Mouse (Mus musculus): ENCODE results near the gene Slc6a20b. TPM values are rescaled to one million over a fixed set of nuclear protein-coding genes. Genes with fewer than 3 reads are reported as not detected.

Gene Slc6a20b
- polyA plus RNA-seq (2012; rRNA removed), result 0.19 and 0.33 TPM in 2 replicates

GRCm38 (mm10) chr9:123632281-123632680 lies at the start of gene Slc6a20b:
TSS of gene Slc6a20b (minus strand) at chr9:123632565.
- no peak for DNase-seq (ENCODE audit: low read depth)
- no peak for TF ChIP-seq CTCF (IDR thresholded peaks at IDR 0.05; ENCODE audit: borderline replicate concordance, extremely low read depth, insufficient read depth, insufficient read length)
- TF ChIP-seq POLR2A (IDR thresholded peaks at IDR 0.05; ENCODE audit: borderline replicate concordance, extremely low read depth, insufficient read depth, insufficient read length, poor library complexity, severe bottlenecking), result no peak

GRCm38 (mm10) chr9:123679198-123679597 lies 46.8 kb upstream of the Slc6a20b start:
- no peak for DNase-seq (ENCODE audit: low read depth)

GRCm38 (mm10) chr9:123678327-123679105 lies 46.2 kb upstream of the Slc6a20b start, which contains the start of the genes Ccr9 and Slc6a20a:
TSS of gene Ccr9 (plus strand) at chr9:123678439.
TSS of gene Slc6a20a (minus strand) at chr9:123678885.
- peak; percentile 29 for DNase-seq (ENCODE audit: low read depth)
- TF ChIP-seq CTCF (IDR thresholded peaks at IDR 0.05; ENCODE audit: borderline replicate concordance, extremely low read depth, insufficient read depth, insufficient read length), result no peak
- no peak for TF ChIP-seq POLR2A (IDR thresholded peaks at IDR 0.05; ENCODE audit: borderline replicate concordance, extremely low read depth, insufficient read depth, insufficient read length, poor library complexity, severe bottlenecking)

More at GRCm38 (mm10) chr9:123679198-123679597, 46.8 kb upstream of the Slc6a20b start:
- no peak for TF ChIP-seq POLR2A (IDR thresholded peaks at IDR 0.05; ENCODE audit: borderline replicate concordance, extremely low read depth, insufficient read depth, insufficient read length, poor library complexity, severe bottlenecking)
- no peak for TF ChIP-seq CTCF (IDR thresholded peaks at IDR 0.05; ENCODE audit: borderline replicate concordance, extremely low read depth, insufficient read depth, insufficient read length)

- peak; percentile 47 for DNase-seq (ENCODE audit: low read depth)
- TF ChIP-seq POLR2A (IDR thresholded peaks at IDR 0.05; ENCODE audit: borderline replicate concordance, extremely low read depth, insufficient read depth, insufficient read length, poor library complexity, severe bottlenecking) (no peak), CTCF (IDR thresholded peaks at IDR 0.05; ENCODE audit: borderline replicate concordance, extremely low read depth, insufficient read depth, insufficient read length) (peak; percentile 44; the same call in 1 of the 2 replicates)
Measured at GRCm38 (mm10) chr9:123665645-123666044, 33.3 kb upstream of the Slc6a20b start.

- peak; percentile 64 for DNase-seq (ENCODE audit: low read depth)
Measured at GRCm38 (mm10) chr9:123659986-123660676, 27.8 kb upstream of the Slc6a20b start.

GRCm38 (mm10) chr9:123658981-123659380 lies 26.6 kb upstream of the Slc6a20b start:
- no peak for TF ChIP-seq POLR2A (IDR thresholded peaks at IDR 0.05; ENCODE audit: borderline replicate concordance, extremely low read depth, insufficient read depth, insufficient read length, poor library complexity, severe bottlenecking)
- TF ChIP-seq CTCF (IDR thresholded peaks at IDR 0.05; ENCODE audit: borderline replicate concordance, extremely low read depth, insufficient read depth, insufficient read length), result no peak
- DNase-seq (ENCODE audit: low read depth), result no peak

GRCm38 (mm10) chr9:123657457-123657856 lies 25.1 kb upstream of the Slc6a20b start:
- DNase-seq (ENCODE audit: low read depth), result no peak
- TF ChIP-seq CTCF (IDR thresholded peaks at IDR 0.05; ENCODE audit: borderline replicate concordance, extremely low read depth, insufficient read depth, insufficient read length) (no peak), POLR2A (IDR thresholded peaks at IDR 0.05; ENCODE audit: borderline replicate concordance, extremely low read depth, insufficient read depth, insufficient read length, poor library complexity, severe bottlenecking) (no peak)

GRCm38 (mm10) chr9:123651369-123651768 lies 19.0 kb upstream of the Slc6a20b start:
- no peak for TF ChIP-seq CTCF (IDR thresholded peaks at IDR 0.05; ENCODE audit: borderline replicate concordance, extremely low read depth, insufficient read depth, insufficient read length)
- TF ChIP-seq POLR2A (IDR thresholded peaks at IDR 0.05; ENCODE audit: borderline replicate concordance, extremely low read depth, insufficient read depth, insufficient read length, poor library complexity, severe bottlenecking), result no peak
- no peak for DNase-seq (ENCODE audit: low read depth)

- no peak for TF ChIP-seq POLR2A (IDR thresholded peaks at IDR 0.05; ENCODE audit: borderline replicate concordance, extremely low read depth, insufficient read depth, insufficient read length, poor library complexity, severe bottlenecking)
- TF ChIP-seq CTCF (IDR thresholded peaks at IDR 0.05; ENCODE audit: borderline replicate concordance, extremely low read depth, insufficient read depth, insufficient read length), result no peak
- DNase-seq (ENCODE audit: low read depth), result no peak
Measured at GRCm38 (mm10) chr9:123649785-123650511, 17.6 kb upstream of the Slc6a20b start.

- DNase-seq (ENCODE audit: low read depth), result no peak
Measured at GRCm38 (mm10) chr9:123640106-123640505, 7.7 kb upstream of the Slc6a20b start.

GRCm38 (mm10) chr9:123638668-123639089 lies 6.3 kb upstream of the Slc6a20b start:
- DNase-seq (ENCODE audit: low read depth), result peak; percentile 58
- TF ChIP-seq POLR2A (IDR thresholded peaks at IDR 0.05; ENCODE audit: borderline replicate concordance, extremely low read depth, insufficient read depth, insufficient read length, poor library complexity, severe bottlenecking), result no peak
- TF ChIP-seq CTCF (IDR thresholded peaks at IDR 0.05; ENCODE audit: borderline replicate concordance, extremely low read depth, insufficient read depth, insufficient read length), result peak; percentile 71

More at GRCm38 (mm10) chr9:123640106-123640505, 7.7 kb upstream of the Slc6a20b start:
- TF ChIP-seq CTCF (IDR thresholded peaks at IDR 0.05; ENCODE audit: borderline replicate concordance, extremely low read depth, insufficient read depth, insufficient read length), result no peak

Data from brain, embryonic 14.5 days (tissue).